Mouse (Mus musculus): ENCODE data around the gene Ddx39b.

The Ddx39b gene

GRCm38 (mm10) chr17:35244999-35245398, 3.5 kb downstream of the Ddx39b start:
- DNase-seq (ENCODE audit: low read depth, low spot score): no peak

- no peak for DNase-seq (ENCODE audit: low read depth, low spot score)
Observed at GRCm38 (mm10) chr17:35245731-35246623, 4.4 kb downstream of the Ddx39b start.

- no peak for DNase-seq (ENCODE audit: low read depth, low spot score)
Observed at GRCm38 (mm10) chr17:35247144-35247543, 5.6 kb downstream of the Ddx39b start.

- no peak for DNase-seq (ENCODE audit: low read depth, low spot score)
Observed at GRCm38 (mm10) chr17:35248986-35249385, 7.4 kb downstream of the Ddx39b start.

- no peak for DNase-seq (ENCODE audit: low read depth, low spot score)
Observed at GRCm38 (mm10) chr17:35249451-35250197, 8.1 kb downstream of the Ddx39b start.

DNA sequence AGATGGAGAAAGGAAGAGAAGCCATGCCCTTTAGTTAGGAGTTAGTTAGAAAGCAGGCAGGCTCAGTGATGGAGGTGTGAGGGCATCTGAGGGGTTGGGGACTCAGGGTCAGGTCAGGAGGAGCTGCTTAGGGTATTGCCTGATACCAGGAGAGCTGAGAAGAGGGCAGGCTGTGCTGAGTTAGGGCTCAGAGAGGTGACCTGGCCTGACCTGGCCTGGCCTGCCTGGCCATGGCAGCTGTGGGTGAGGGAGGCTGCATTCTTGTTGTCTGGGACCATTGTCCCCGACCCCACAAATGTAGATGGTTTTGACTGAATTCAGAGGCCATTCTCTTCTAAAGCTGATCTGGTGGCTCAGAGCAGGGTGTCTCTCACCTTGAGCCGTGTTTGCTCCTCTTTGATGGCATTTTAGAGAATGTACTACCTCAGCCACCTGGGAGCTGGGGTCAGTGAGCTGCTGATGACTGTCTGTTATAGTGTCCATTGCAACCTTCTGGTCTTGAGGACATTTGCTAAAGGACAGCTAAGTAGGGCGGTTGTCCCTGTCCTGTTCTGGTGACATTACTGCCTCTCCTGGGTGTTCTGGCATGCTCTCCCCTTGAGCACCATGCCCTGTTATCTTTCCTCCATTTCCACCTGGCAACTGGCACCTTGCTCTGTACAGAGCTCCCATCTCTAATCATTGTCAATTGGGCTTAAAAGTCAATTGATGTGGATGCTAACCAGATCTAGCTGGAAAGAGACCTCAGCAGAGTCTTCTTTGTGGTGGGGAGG, 9.0 kb downstream of the Ddx39b start:
- DNase-seq (ENCODE audit: low read depth, low spot score): no peak

- DNase-seq (ENCODE audit: low read depth, low spot score): no peak
Observed at GRCm38 (mm10) chr17:35251162-35251719, 9.7 kb downstream of the Ddx39b start.

GRCm38 (mm10) chr17:35251981-35252380, 10.4 kb downstream of the Ddx39b start:
- DNase-seq (ENCODE audit: low read depth, low spot score): no peak

DNA sequence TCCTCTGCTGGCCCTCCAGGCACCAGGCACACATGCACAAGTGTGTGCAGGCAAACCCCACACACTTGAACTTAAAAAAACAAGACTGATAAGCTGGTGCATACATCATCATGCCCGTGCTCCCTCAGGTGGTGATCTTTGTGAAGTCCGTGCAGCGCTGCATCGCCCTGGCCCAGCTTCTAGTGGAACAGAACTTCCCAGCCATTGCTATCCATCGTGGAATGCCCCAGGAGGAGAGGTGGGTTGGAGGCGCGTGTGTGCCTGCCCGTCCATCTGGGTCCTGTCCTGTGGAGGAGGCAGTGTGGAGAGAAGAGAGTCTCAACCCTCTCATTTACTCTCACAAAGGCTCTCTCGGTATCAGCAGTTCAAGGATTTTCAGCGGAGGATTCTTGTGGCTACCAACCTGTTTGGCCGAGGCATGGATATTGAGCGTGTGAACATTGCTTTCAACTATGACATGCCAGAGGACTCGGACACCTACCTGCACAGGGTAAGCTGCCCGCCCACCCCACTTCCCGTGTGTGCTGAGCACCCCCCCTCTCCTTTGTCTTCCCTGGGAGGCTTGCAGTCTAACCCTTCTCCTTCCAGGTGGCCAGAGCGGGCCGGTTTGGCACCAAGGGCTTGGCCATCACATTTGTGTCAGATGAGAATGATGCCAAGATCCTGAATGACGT, 11.2 kb downstream of the Ddx39b start:
- no peak for DNase-seq (ENCODE audit: low read depth, low spot score)

DNA sequence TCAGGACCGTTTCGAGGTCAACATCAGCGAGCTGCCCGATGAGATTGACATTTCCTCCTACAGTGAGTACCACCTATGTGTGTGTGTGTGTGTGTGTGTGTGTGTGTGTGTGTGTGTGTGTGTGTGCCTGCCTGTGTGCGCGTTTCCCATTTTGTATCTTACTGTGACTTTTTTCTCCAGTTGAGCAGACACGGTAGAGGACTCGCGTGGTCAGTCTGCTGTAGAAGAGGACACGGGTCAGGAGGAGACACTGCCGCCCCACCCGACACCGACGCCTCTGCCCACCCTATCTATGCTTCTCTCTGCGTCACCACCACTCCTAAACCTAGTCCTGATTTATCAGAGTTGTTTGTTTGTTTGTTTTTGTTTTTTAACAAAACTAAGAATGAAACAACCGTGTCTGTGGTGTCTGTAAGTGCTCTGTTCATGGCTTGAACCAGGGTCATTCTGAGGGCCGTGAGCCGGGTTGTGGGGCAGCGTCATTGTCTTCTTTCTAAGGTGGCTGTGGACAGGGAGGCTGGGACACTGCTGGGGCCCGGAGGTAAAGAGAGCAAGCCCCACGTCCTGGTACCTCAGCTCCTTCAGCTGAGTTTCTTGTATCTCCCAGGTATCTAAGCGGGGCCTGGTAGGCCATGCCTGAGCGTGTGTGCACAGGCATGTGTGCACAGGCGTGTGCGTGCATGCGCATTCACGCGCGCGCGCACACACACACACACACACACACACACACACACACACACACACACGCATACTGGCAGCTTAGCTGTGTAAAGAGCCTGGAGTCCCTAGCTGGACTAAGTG, 11.9 kb downstream of the Ddx39b start:
- no peak for DNase-seq (ENCODE audit: low read depth, low spot score)

- DNase-seq (ENCODE audit: low read depth, low spot score): no peak
Observed at GRCm38 (mm10) chr17:35254241-35255098, 12.9 kb downstream of the Ddx39b start.

DNA sequence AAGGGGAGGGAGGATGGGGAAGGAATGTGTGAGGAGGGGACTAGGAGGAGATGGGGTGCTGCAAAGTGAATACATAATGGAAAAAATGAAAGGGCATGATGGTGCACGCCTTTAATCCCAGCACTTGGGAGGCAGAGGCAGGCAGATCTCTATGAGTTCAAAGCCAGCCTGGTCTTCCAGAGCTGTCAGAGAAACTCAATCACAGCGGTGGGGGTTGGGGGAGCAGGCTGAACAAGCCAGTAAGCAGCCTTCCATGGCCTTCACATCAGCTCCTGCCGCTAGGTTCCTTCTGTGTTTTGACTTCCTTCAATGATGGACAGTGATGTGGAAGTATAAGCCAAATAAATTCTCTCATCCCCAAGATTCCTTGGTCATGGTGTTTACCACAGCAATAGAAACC, 13.8 kb downstream of the Ddx39b start:
- DNase-seq (ENCODE audit: low read depth, low spot score): no peak

DNA sequence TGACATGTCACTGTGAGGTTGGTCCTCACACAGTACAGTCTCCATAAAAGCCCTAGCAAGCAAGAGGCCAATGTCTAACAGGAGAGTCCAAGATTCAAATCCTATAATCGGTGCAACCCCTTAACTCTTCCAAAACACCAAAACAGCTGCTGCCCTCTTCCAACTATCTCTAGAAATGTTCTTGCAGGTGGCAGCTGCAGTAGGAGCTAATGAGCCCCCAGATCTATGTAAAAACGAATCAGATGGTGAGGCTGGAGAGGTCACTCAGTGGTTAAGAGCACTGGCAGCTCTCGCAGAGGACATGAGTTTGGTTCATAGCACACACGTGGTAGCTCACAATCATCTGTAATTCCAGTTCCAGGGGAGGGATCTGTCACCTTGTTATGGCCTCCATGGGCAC, 14.2 kb downstream of the Ddx39b start:
- no peak for DNase-seq (ENCODE audit: low read depth, low spot score)

DNA sequence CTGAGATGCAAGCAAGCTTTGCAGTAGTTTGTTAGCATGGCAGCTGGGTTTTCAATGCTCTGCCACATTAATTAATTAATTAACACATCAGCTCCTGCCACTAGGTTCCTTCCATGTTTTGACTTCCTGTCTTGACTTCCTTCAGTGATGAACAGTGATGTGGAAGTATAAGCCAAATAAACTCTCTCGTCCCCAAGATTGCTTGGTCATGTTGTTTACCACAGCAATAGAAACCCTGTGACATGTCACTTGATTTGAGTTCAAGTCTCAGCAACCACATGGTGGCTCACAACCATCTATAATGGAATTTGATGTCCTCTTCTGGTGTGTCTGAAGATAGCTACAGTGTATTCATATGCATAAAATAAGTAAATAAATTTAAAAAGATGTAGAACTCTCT, 15.8 kb downstream of the Ddx39b start:
- DNase-seq (ENCODE audit: low read depth, low spot score): no peak

- DNase-seq (ENCODE audit: low read depth, low spot score): peak; percentile 95
Observed at GRCm38 (mm10) chr17:35257824-35258491, 16.4 kb downstream of the Ddx39b start.

DNA sequence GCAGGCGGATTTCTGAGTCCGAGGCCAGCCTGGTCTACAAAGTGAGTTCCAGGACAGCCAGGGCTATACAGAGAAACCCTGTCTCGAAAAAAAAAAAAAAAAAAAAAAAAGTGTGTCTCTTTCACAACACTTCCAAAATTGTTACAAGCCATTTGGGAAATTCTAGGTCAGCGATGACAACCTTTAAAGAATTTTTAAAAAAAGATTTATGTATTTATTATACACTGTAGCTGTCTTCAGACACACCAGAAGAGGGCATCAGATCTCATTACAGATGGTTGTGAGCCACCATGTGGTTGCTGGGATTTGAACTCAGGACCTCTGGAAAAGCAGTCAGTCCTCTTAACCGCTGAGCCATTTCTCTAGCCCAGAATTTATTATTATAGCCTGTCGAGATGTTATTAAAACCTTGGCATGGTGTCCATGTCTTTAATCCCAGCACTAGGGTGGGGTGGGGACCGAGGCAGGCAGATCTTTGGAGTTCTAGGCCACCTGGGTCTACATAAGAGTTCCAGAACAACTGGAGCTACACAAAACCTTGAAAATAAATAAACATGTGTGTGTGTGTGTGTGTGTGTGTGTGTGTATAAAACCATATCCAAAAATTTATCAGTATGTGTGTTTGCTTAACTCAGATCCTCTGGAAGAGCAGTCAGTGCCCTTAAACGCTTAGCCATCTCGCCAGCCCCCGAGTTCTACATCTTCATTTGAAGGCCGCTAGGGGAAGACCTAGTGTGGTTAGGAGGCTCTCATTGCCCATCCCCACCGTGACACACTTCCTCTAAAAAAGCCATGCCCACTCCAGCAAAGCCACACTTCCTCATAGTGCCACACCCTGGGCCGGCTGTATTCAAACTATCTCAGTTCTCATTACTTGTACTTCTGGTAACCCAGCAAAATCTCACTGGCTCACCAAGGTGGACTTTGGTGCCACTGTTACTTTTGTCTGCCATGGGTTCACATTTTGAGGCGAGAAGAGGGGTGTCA, 17.2 kb downstream of the Ddx39b start:
- DNase-seq (ENCODE audit: low read depth, low spot score): peak; percentile 70

- no peak for DNase-seq (ENCODE audit: low read depth, low spot score)
Observed at GRCm38 (mm10) chr17:35259621-35260020, 18.1 kb downstream of the Ddx39b start.

- DNase-seq (ENCODE audit: low read depth, low spot score): no peak
Observed at GRCm38 (mm10) chr17:35261651-35262050, 20.1 kb downstream of the Ddx39b start.

All from skeletal muscle tissue, adult 2 months (tissue).